Mouse (Mus musculus): ENCODE measurements around the gene Nup93. TPM values are rescaled to one million over a fixed set of nuclear protein-coding genes. Genes with fewer than 3 reads are reported as not detected.

Nup93 gene
- polyA plus RNA-seq, 1 experiment from 2014 or later: 118 TPM

GRCm38 (mm10) chr8:94295687-94296086 is 81.3 kb downstream of the Nup93 start:
- H3K4me2 ChIP-seq: no peak overlapping the region
- H3K4me1 ChIP-seq (ENCODE audit: control insufficient read depth, insufficient read depth, low read length): no peaks in the 10 kb centered on the region
- no peak overlapping the region for H3K27ac ChIP-seq (ENCODE audit: low read depth, low read length)
- ATAC-seq (ENCODE audit: low FRiP score) (no peak), DNase-seq (ENCODE audit: low spot score, missing footprints) (no peak)
- H3K36me3 ChIP-seq (ENCODE audit: control insufficient read depth, insufficient read depth, low read length): 0 out of 2 replicates have a peak, but pooled peaks cover 1% of the 10 kb centered on the region
- H3K4me3 ChIP-seq (ENCODE audit: low read depth, low read length): no peak overlapping the region
- H3K27me3 ChIP-seq (ENCODE audit: control insufficient read depth, insufficient read depth, low read length): no peaks in the 10 kb centered on the region
- no peak overlapping the region for H3K9ac ChIP-seq (ENCODE audit: low read length)
- no peaks in the 10 kb centered on the region for H3K9me3 ChIP-seq (ENCODE audit: control insufficient read depth, low read length)
- WGBS: 87% methylated on average over 6 of the region's 6 CpGs

- Histone ChIP-seq H3K4me1 (ENCODE audit: control insufficient read depth, insufficient read depth, low read length) (no peaks in the 10 kb centered on the region), H3K36me3 (ENCODE audit: control insufficient read depth, insufficient read depth, low read length) (0 out of 2 replicates have a peak, but pooled peaks cover 2% of the 10 kb centered on the region), H3K27ac (ENCODE audit: low read depth, low read length) (no peak overlapping the region), H3K9me3 (ENCODE audit: control insufficient read depth, low read length) (no peaks in the 10 kb centered on the region), H3K4me2 (no peak overlapping the region), H3K27me3 (ENCODE audit: control insufficient read depth, insufficient read depth, low read length) (no peaks in the 10 kb centered on the region), H3K4me3 (ENCODE audit: low read depth, low read length) (no peak overlapping the region), H3K9ac (ENCODE audit: low read length) (no peak overlapping the region)
- DNase-seq (ENCODE audit: low spot score, missing footprints) (no peak), ATAC-seq (ENCODE audit: low FRiP score) (no peak)
- 90% methylated on average over 9 of the region's 9 CpGs for WGBS
Observed at GRCm38 (mm10) chr8:94296312-94296991, 82.1 kb downstream of the Nup93 start.

GRCm38 (mm10) chr8:94297101-94297500 is 82.7 kb downstream of the Nup93 start:
- 77% methylated on average over 6 of the region's 6 CpGs for WGBS

GRCm38 (mm10) chr8:94300809-94301208 is 86.4 kb downstream of the Nup93 start:
- no peak overlapping the region for H3K27ac ChIP-seq (ENCODE audit: low read depth, low read length)
- H3K4me3 ChIP-seq (ENCODE audit: low read depth, low read length): no peak overlapping the region
- H3K4me1 ChIP-seq (ENCODE audit: control insufficient read depth, insufficient read depth, low read length): no peaks in the 10 kb centered on the region

More at GRCm38 (mm10) chr8:94297101-94297500, 82.7 kb downstream of the Nup93 start:
- H3K36me3 ChIP-seq (ENCODE audit: control insufficient read depth, insufficient read depth, low read length): 0 out of 2 replicates have a peak, but pooled peaks cover 4% of the 10 kb centered on the region
- no peaks in the 10 kb centered on the region for H3K9me3 ChIP-seq (ENCODE audit: control insufficient read depth, low read length)
- H3K27ac ChIP-seq (ENCODE audit: low read depth, low read length): no peak overlapping the region
- H3K4me1 ChIP-seq (ENCODE audit: control insufficient read depth, insufficient read depth, low read length): no peaks in the 10 kb centered on the region
- ATAC-seq (ENCODE audit: low FRiP score) (no peak), DNase-seq (ENCODE audit: low spot score, missing footprints) (no peak)
- H3K27me3 ChIP-seq (ENCODE audit: control insufficient read depth, insufficient read depth, low read length): no peaks in the 10 kb centered on the region
- no peak overlapping the region for H3K4me2 ChIP-seq
- no peak overlapping the region for H3K4me3 ChIP-seq (ENCODE audit: low read depth, low read length)
- no peak overlapping the region for H3K9ac ChIP-seq (ENCODE audit: low read length)

GRCm38 (mm10) chr8:94304412-94304811 is 90.0 kb downstream of the Nup93 start:
- ATAC-seq (ENCODE audit: low FRiP score) (no peak), DNase-seq (ENCODE audit: low spot score, missing footprints) (no peak)
- no peak overlapping the region for H3K27ac ChIP-seq (ENCODE audit: low read depth, low read length)
- H3K27me3 ChIP-seq (ENCODE audit: control insufficient read depth, insufficient read depth, low read length): no peaks in the 10 kb centered on the region
- WGBS: 94% methylated on average over 2 of the region's 2 CpGs
- H3K4me3 ChIP-seq (ENCODE audit: low read depth, low read length): no peak overlapping the region
- H3K4me1 ChIP-seq (ENCODE audit: control insufficient read depth, insufficient read depth, low read length): no peaks in the 10 kb centered on the region
- no peak overlapping the region for H3K9ac ChIP-seq (ENCODE audit: low read length)
- no peaks in the 10 kb centered on the region for H3K9me3 ChIP-seq (ENCODE audit: control insufficient read depth, low read length)
- no peak overlapping the region for H3K4me2 ChIP-seq
- peaks cover 17% of the 10 kb centered on the region; the same call in 1 of the 2 replicates for H3K36me3 ChIP-seq (ENCODE audit: control insufficient read depth, insufficient read depth, low read length)

More at GRCm38 (mm10) chr8:94300809-94301208, 86.4 kb downstream of the Nup93 start:
- Histone ChIP-seq H3K36me3 (ENCODE audit: control insufficient read depth, insufficient read depth, low read length) (peaks cover 11% of the 10 kb centered on the region; the same call in 1 of the 2 replicates), H3K4me2 (no peak overlapping the region), H3K27me3 (ENCODE audit: control insufficient read depth, insufficient read depth, low read length) (no peaks in the 10 kb centered on the region), H3K9me3 (ENCODE audit: control insufficient read depth, low read length) (no peaks in the 10 kb centered on the region), H3K9ac (ENCODE audit: low read length) (no peak overlapping the region)
- WGBS: 78% methylated on average over 4 of the region's 4 CpGs
- DNase-seq (ENCODE audit: low spot score, missing footprints) (no peak), ATAC-seq (ENCODE audit: low FRiP score) (no peak)

- DNase-seq (ENCODE audit: low spot score, missing footprints): no peak
- Histone ChIP-seq H3K27me3 (ENCODE audit: control insufficient read depth, insufficient read depth, low read length) (no peaks in the 10 kb centered on the region), H3K4me2 (no peak overlapping the region), H3K4me1 (ENCODE audit: control insufficient read depth, insufficient read depth, low read length) (no peaks in the 10 kb centered on the region), H3K27ac (ENCODE audit: low read depth, low read length) (no peak overlapping the region), H3K9me3 (ENCODE audit: control insufficient read depth, low read length) (no peaks in the 10 kb centered on the region), H3K36me3 (ENCODE audit: control insufficient read depth, insufficient read depth, low read length) (peaks cover 13% of the 10 kb centered on the region; the same call in 1 of the 2 replicates), H3K4me3 (ENCODE audit: low read depth, low read length) (no peak overlapping the region), H3K9ac (ENCODE audit: low read length) (no peak overlapping the region)
- WGBS: 93% methylated on average over 7 of the region's 7 CpGs
- ATAC-seq (ENCODE audit: low FRiP score): no peak
Observed at GRCm38 (mm10) chr8:94306989-94307513, 92.7 kb downstream of the Nup93 start.

- Histone ChIP-seq H3K4me2 (no peak overlapping the region), H3K9me3 (ENCODE audit: control insufficient read depth, low read length) (no peaks in the 10 kb centered on the region), H3K4me3 (ENCODE audit: low read depth, low read length) (no peak overlapping the region), H3K27ac (ENCODE audit: low read depth, low read length) (no peak overlapping the region), H3K4me1 (ENCODE audit: control insufficient read depth, insufficient read depth, low read length) (no peaks in the 10 kb centered on the region), H3K36me3 (ENCODE audit: control insufficient read depth, insufficient read depth, low read length) (peaks cover 13% of the 10 kb centered on the region; the same call in 1 of the 2 replicates), H3K27me3 (ENCODE audit: control insufficient read depth, insufficient read depth, low read length) (no peaks in the 10 kb centered on the region), H3K9ac (ENCODE audit: low read length) (no peak overlapping the region)
- DNase-seq (ENCODE audit: low spot score, missing footprints) (no peak), ATAC-seq (ENCODE audit: low FRiP score) (no peak)
- 92% methylated on average over 9 of the region's 9 CpGs for WGBS
Observed at GRCm38 (mm10) chr8:94307652-94308051, 93.3 kb downstream of the Nup93 start.

GRCm38 (mm10) chr8:94314069-94314468 is 99.7 kb downstream of the Nup93 start:
- no peak overlapping the region for H3K4me2 ChIP-seq
- H3K4me1 ChIP-seq (ENCODE audit: control insufficient read depth, insufficient read depth, low read length): no peaks in the 10 kb centered on the region
- H3K36me3 ChIP-seq (ENCODE audit: control insufficient read depth, insufficient read depth, low read length): 0 out of 2 replicates have a peak, but pooled peaks cover under 1% of the 10 kb centered on the region
- no peaks in the 10 kb centered on the region for H3K27me3 ChIP-seq (ENCODE audit: control insufficient read depth, insufficient read depth, low read length)
- WGBS: 84% methylated on average over 2 of the region's 2 CpGs
- no peak overlapping the region for H3K27ac ChIP-seq (ENCODE audit: low read depth, low read length)
- ATAC-seq (ENCODE audit: low FRiP score) (no peak), DNase-seq (ENCODE audit: low spot score, missing footprints) (no peak)
- H3K9me3 ChIP-seq (ENCODE audit: control insufficient read depth, low read length): no peaks in the 10 kb centered on the region
- H3K9ac ChIP-seq (ENCODE audit: low read length): no peak overlapping the region
- no peak overlapping the region for H3K4me3 ChIP-seq (ENCODE audit: low read depth, low read length)

- no peak overlapping the region for H3K4me2 ChIP-seq
- no peak for ATAC-seq (ENCODE audit: low FRiP score)
- no peaks in the 10 kb centered on the region for H3K9me3 ChIP-seq (ENCODE audit: control insufficient read depth, low read length)
- DNase-seq (ENCODE audit: low spot score, missing footprints): no peak
- H3K4me1 ChIP-seq (ENCODE audit: control insufficient read depth, insufficient read depth, low read length): no peaks in the 10 kb centered on the region
- H3K9ac ChIP-seq (ENCODE audit: low read length): no peak overlapping the region
- no peaks in the 10 kb centered on the region for H3K36me3 ChIP-seq (ENCODE audit: control insufficient read depth, insufficient read depth, low read length)
- H3K4me3 ChIP-seq (ENCODE audit: low read depth, low read length): no peak overlapping the region
- H3K27ac ChIP-seq (ENCODE audit: low read depth, low read length): no peak overlapping the region
- 97% methylated on average over 2 of the region's 2 CpGs for WGBS
- H3K27me3 ChIP-seq (ENCODE audit: control insufficient read depth, insufficient read depth, low read length): no peaks in the 10 kb centered on the region
Observed at GRCm38 (mm10) chr8:94317249-94317648, 102.9 kb downstream of the Nup93 start.
